Mouse (Mus musculus): Measurements from ENCODE around the gene Mtrf1l. TPM values are rescaled to one million over a fixed set of nuclear protein-coding genes. Genes with fewer than 3 reads are reported as not detected.

The Mtrf1l gene
- total and polyA plus RNA-seq, 3 experiments: 5.6 to 12.4 (median 8.8) TPM

DNA sequence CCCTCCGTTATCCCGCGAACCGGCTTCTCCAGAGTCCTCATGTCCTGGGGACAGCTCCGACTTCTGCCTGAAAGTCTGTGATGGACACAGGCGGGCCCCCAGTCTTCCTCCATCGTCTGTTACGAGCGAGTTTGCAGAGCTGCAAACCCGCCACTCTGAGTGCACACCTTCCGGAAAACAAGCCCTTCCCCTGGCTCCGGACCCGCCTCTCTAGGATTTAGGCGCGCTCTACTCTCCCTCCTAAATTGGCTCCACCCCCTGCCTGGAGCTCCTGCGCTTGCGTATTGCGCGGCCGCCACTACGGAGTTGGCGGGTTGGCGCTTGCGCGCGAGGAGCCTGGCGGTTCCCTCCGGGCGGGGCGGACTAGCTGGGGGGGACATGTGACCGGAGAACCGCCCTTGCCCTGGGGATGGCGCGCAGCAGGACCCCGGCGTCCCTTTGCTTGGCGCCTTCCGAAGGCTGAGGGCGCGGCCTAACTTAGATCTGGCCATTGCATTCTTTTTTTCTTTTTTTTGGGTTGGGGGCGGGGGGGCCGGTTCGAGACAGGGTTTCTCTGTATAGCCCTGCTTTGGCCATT, 17.9 kb downstream of the Mtrf1l start (continued):
- TF ChIP-seq UBTF (IDR thresholded peaks at IDR 0.05; ENCODE audit: low read depth, low read length) (peak; percentile 17; the same call in 1 of the 2 replicates), JUN (IDR thresholded peaks at IDR 0.05; ENCODE audit: insufficient read depth, low read depth, low read length) (no peak), NELFE (IDR thresholded peaks at IDR 0.05; ENCODE audit: low read depth, low read length) (peak; percentile 80; the same call in 1 of the 2 replicates), GABPA (IDR thresholded peaks at IDR 0.05; ENCODE audit: insufficient replicate concordance, low read depth, low read length) (no peak), MEF2A (IDR thresholded peaks at IDR 0.05; ENCODE audit: borderline replicate concordance, low read depth, low read length) (no peak; the same call in 1 of the 2 replicates), ELF1 (IDR thresholded peaks at IDR 0.05; ENCODE audit: low read depth, low read length) (peak; percentile 77), CHD1 (IDR thresholded peaks at IDR 0.05; ENCODE audit: low read depth, low read length) (no peak), BHLHE40 (IDR thresholded peaks at IDR 0.05; ENCODE audit: low read depth, low read length) (peak; percentile 26; the same call in 1 of the 2 replicates), RCOR1 (conservative IDR thresholded peaks at IDR 0.05; ENCODE audit: low read depth, low read length) (no peak), PAX5 (IDR thresholded peaks at IDR 0.05; ENCODE audit: low read length) (no peak), E2F4 (IDR thresholded peaks at IDR 0.05; ENCODE audit: insufficient replicate concordance, low read depth, low read length) (peak; percentile 89; the same call in 1 of the 2 replicates), POLR2AphosphoS2 (IDR thresholded peaks at IDR 0.05; ENCODE audit: low read depth, low read length) (0 out of 2 replicates have a peak, but pooled peaks have one; percentile 21), USF1 (IDR thresholded peaks at IDR 0.05; ENCODE audit: low read depth, low read length) (peak; percentile 92), JUND (conservative IDR thresholded peaks at IDR 0.05; ENCODE audit: low read depth, low read length) (no peak), MAX (IDR thresholded peaks at IDR 0.05; ENCODE audit: low read length) (peak; percentile 88), CTCF (conservative IDR thresholded peaks at IDR 0.05 in 1 of 2, IDR thresholded peaks at IDR 0.05 in 1 of 2; ENCODE audit: low read depth in 2 of 2, low read length in 2 of 2) (no peak), CHD2 (IDR thresholded peaks at IDR 0.05; ENCODE audit: low read length) (no peak; the same call in 1 of the 2 replicates), USF2 (conservative IDR thresholded peaks at IDR 0.05; ENCODE audit: low read depth, low read length) (peak; percentile 80), ZNF384 (IDR thresholded peaks at IDR 0.05; ENCODE audit: low read depth, low read length) (peak; percentile 89), POLR2A (IDR thresholded peaks at IDR 0.05; ENCODE audit: low read depth, low read length) (peak; percentile 79)

GRCm38 (mm10) chr10:5805243-5805730, 18.4 kb downstream of the Mtrf1l start, which contains the start of gene Fbxo5:
Gene Fbxo5, minus strand, starts transcription at chr10:5805600.
- peak within 1 kb of the TSS; percentile 82 for H3K4me2 ChIP-seq (ENCODE audit: insufficient read depth, low read depth, poor library complexity, severe bottlenecking)
- H3K9ac ChIP-seq (ENCODE audit: insufficient read depth, low read depth): peak within 1 kb of the TSS; percentile 91
- peak within 1 kb of the TSS; percentile 72 for H3K27ac ChIP-seq (ENCODE audit: insufficient read depth, low read depth)
- H3K4me1 ChIP-seq (ENCODE audit: control insufficient read depth in 1 of 2, insufficient read depth in 2 of 2): peaks cover 3 to 37% of the 10 kb centered on the region in 2 experiments
- H3K27me3 ChIP-seq (replicated peaks): no peaks in the 10 kb centered on the region
- H3K4me3 ChIP-seq (replicated peaks in 1 of 3; ENCODE audit: low read depth in 2 of 3, low read length in 2 of 3, poor library complexity in 1 of 3): peak within 1 kb of the TSS; percentile 66 to 82 (median 76)
- dilution Hi-C loops (cut with MboI; ENCODE audit: extremely low pct_ligation_motif_present, extremely low pct_unique_long_range_greater_than_20kb, low sequenced_read_pairs): no loop called here
- H3K9me3 ChIP-seq (replicated peaks; ENCODE audit: low read length): no peaks in the 10 kb centered on the region
- peak; percentile 97 for DNase-seq (ENCODE audit: extremely low read depth)
- H3K79me2 ChIP-seq (replicated peaks; ENCODE audit: control insufficient read depth, extremely low read depth, insufficient read depth, poor library complexity, severe bottlenecking): peaks cover 45% of the 10 kb centered on the region
- in situ Hi-C loops (cut with MboI; ENCODE audit: low pct_ligation_motif_present, low pct_unique_long_range_greater_than_20kb, low sequenced_read_pairs): loop anchor here (25.0 kb wide), 1 partner anchor 1257 kb away; the partner anchor contains the start of gene Ipcef1
- H3K36me3 ChIP-seq (replicated peaks in 1 of 2; ENCODE audit: control insufficient read depth in 1 of 2, insufficient read depth in 1 of 2, low read length in 1 of 2): peaks cover 20 to 26% of the 10 kb centered on the region in 2 experiments
- TF ChIP-seq EP300 (IDR thresholded peaks at IDR 0.05; ENCODE audit: low read length) (no peak), ZKSCAN1 (IDR thresholded peaks at IDR 0.05; ENCODE audit: borderline replicate concordance, low read depth, low read length) (no peak), TBP (conservative IDR thresholded peaks at IDR 0.05; ENCODE audit: low read depth, low read length) (peak; percentile 93), MAX (IDR thresholded peaks at IDR 0.05; ENCODE audit: low read length) (0 out of 2 replicates have a peak, but pooled peaks have one; percentile 35), NRF1 (IDR thresholded peaks at IDR 0.05; ENCODE audit: low read depth, low read length) (no peak), BHLHE40 (IDR thresholded peaks at IDR 0.05; ENCODE audit: low read depth, low read length) (no peak), HCFC1 (IDR thresholded peaks at IDR 0.05; ENCODE audit: low read depth, low read length) (no peak; the same call in 1 of the 2 replicates), ZNF384 (IDR thresholded peaks at IDR 0.05; ENCODE audit: low read depth, low read length) (no peak), ZC3H11A (IDR thresholded peaks at IDR 0.05; ENCODE audit: low read depth, low read length) (no peak), SMC3 (IDR thresholded peaks at IDR 0.05; ENCODE audit: low read depth, low read length) (no peak), KAT2A (IDR thresholded peaks at IDR 0.05; ENCODE audit: insufficient replicate concordance, low read length) (0 out of 2 replicates have a peak, but pooled peaks have one; percentile 14), MEF2A (IDR thresholded peaks at IDR 0.05; ENCODE audit: borderline replicate concordance, low read depth, low read length) (0 out of 2 replicates have a peak, but pooled peaks have one; percentile 22), RCOR1 (conservative IDR thresholded peaks at IDR 0.05; ENCODE audit: low read depth, low read length) (0 out of 2 replicates have a peak, but pooled peaks have one; percentile 61), IRF4 (IDR thresholded peaks at IDR 0.05; ENCODE audit: low read depth, low read length) (no peak), MXI1 (IDR thresholded peaks at IDR 0.05; ENCODE audit: low read depth, low read length) (peak; percentile 88), MYC (IDR thresholded peaks at IDR 0.05; ENCODE audit: low read depth, low read length) (no peak), GABPA (IDR thresholded peaks at IDR 0.05; ENCODE audit: insufficient replicate concordance, low read depth, low read length) (no peak), ZMIZ1 (IDR thresholded peaks at IDR 0.05; ENCODE audit: low read depth, low read length) (peak; percentile 95), JUND (conservative IDR thresholded peaks at IDR 0.05; ENCODE audit: low read depth, low read length) (no peak), NELFE (IDR thresholded peaks at IDR 0.05; ENCODE audit: low read depth, low read length) (peak; percentile 86), JUN (IDR thresholded peaks at IDR 0.05; ENCODE audit: insufficient read depth, low read depth, low read length) (no peak), MAFK (IDR thresholded peaks at IDR 0.05; ENCODE audit: insufficient replicate concordance, low read length) (no peak), POLR2AphosphoS2 (IDR thresholded peaks at IDR 0.05; ENCODE audit: low read depth, low read length) (peak; percentile 61; the same call in 1 of the 2 replicates), RAD21 (IDR thresholded peaks at IDR 0.05; ENCODE audit: low read depth, low read length) (no peak)

Data from CH12.LX (cell line).